Mouse (Mus musculus) MEL (cell line): ENCODE measurements at regions not wholly inside any gene's neighbourhood (a gene's known extent, or its start where the extent isn't known, plus 50 kb on each side); places are given as distances from the start of the nearest gene placed in this dataset.

ENCODE experiments used
- DNase-seq: peaks from one replicate; pipeline ENCODE4 v3.0.0; 2011; ENCODE audit warnings: low read depth, low spot score
- H3K27ac ChIP-seq: 2 replicates; pipeline ENCODE4 v1.5.1; 2012; ENCODE audit warnings: low read depth, mild to moderate bottlenecking, control low read depth, low read length, moderate library complexity; ENCODE audit not compliant: control insufficient read depth
- H3K27me3 ChIP-seq, 2 experiments: fragments of 150-350 bp in 1 of 2; sonication (generic) in 1 of 2; 2 replicates each; pipeline ENCODE4 v1.6.1; 2012; ENCODE audit warnings: low read length in 2 of 2, mild to moderate bottlenecking in 2 of 2, improper control_type of control experiment in 1 of 2, moderate library complexity in 1 of 2; ENCODE audit not compliant: insufficient read depth in 2 of 2, control insufficient read depth in 1 of 2
- H3K36me3 ChIP-seq, 2 experiments: 2 replicates each; pipeline ENCODE4 v1.6.1; 2012 to 2014; ENCODE audit warnings: low read length in 2 of 2, improper control_type of control experiment in 1 of 2, inconsistent platforms in 1 of 2, mild to moderate bottlenecking in 1 of 2; ENCODE audit not compliant: insufficient read depth in 2 of 2, control insufficient read depth in 1 of 2
- H3K4me1 ChIP-seq, 2 experiments: fragments of 150-350 bp in 1 of 2; sonication (generic) in 1 of 2; 2 replicates each; pipeline ENCODE4 v1.6.1; 2012; ENCODE audit warnings: low read length in 2 of 2, improper control_type of control experiment in 1 of 2, mild to moderate bottlenecking in 1 of 2; ENCODE audit not compliant: insufficient read depth in 2 of 2, control insufficient read depth in 1 of 2
- H3K4me3 ChIP-seq, 2 experiments: fragments of 150-350 bp in 1 of 2; sonication (generic) in 1 of 2; 2 replicates each; pipeline ENCODE4 v1.5.1; 2012; ENCODE audit warnings: low read depth in 2 of 2, low read length in 2 of 2, mild to moderate bottlenecking in 2 of 2, moderate library complexity in 2 of 2, control low read depth in 1 of 2, improper control_type of control experiment in 1 of 2; ENCODE audit not compliant: control insufficient read depth in 1 of 2, insufficient read depth in 1 of 2
- H3K79me2 ChIP-seq: 2 replicates; pipeline ENCODE4 v1.6.1; 2012; ENCODE audit warnings: mild to moderate bottlenecking, low read length, moderate library complexity; ENCODE audit not compliant: control insufficient read depth, poor library complexity, insufficient read depth
- H3K9ac ChIP-seq: 2 replicates; pipeline ENCODE4 v1.6.1; 2012; ENCODE audit warnings: low read depth, mild to moderate bottlenecking, control low read depth, low read length, moderate library complexity; ENCODE audit not compliant: control insufficient read depth, poor library complexity, severe bottlenecking
- H3K9me3 ChIP-seq: fragments of 150-350 bp; sonication (generic); replicated peaks from 2 replicates; pipeline ENCODE4 v1.6.1; 2012; ENCODE audit warnings: mild to moderate bottlenecking, low read length, improper control_type of control experiment, moderate library complexity; ENCODE audit not compliant: insufficient read depth
- CTCF ChIP-seq, 3 experiments: IDR thresholded peaks in 2 of 3; conservative IDR thresholded peaks in 1 of 3; 2 replicates each; pipeline ENCODE4 v1.5.1; 2011 to 2012; ENCODE audit warnings: low read length in 3 of 3, low read depth in 2 of 3, mild to moderate bottlenecking in 2 of 3, improper control_type of control experiment in 1 of 3, inconsistent platforms in 1 of 3, mixed read lengths in 1 of 3, moderate library complexity in 1 of 3; ENCODE audit not compliant: control insufficient read depth in 1 of 3, insufficient read depth in 1 of 3, poor library complexity in 1 of 3, severe bottlenecking in 1 of 3
- E2F4 ChIP-seq: IDR thresholded peaks from 2 replicates; pipeline ENCODE4 v1.6.1; 2011; ENCODE audit warnings: low read depth, low read length, improper control_type of control experiment, borderline replicate concordance
- ELF1 ChIP-seq: IDR thresholded peaks from 2 replicates; pipeline ENCODE4 v1.6.1; 2014; ENCODE audit warnings: low read depth, mild to moderate bottlenecking, inconsistent platforms, low read length, improper control_type of control experiment, moderate library complexity
- GABPA ChIP-seq: IDR thresholded peaks from 2 replicates; pipeline ENCODE4 v1.6.1; 2012; ENCODE audit warnings: low read depth, mild to moderate bottlenecking, inconsistent platforms, low read length, improper control_type of control experiment, moderate library complexity
- JUND ChIP-seq: IDR thresholded peaks from 2 replicates; pipeline ENCODE4 v1.6.1; 2011; ENCODE audit warnings: low read depth, mild to moderate bottlenecking, improper control_type of control experiment, low read length
- MAFK ChIP-seq: IDR thresholded peaks from 2 replicates; pipeline ENCODE4 v1.6.1; 2011; ENCODE audit warnings: low read depth, mild to moderate bottlenecking, low read length, improper control_type of control experiment, borderline replicate concordance
- MAZ ChIP-seq: IDR thresholded peaks from 2 replicates; pipeline ENCODE4 v1.6.1; 2012; ENCODE audit warnings: low read depth, mild to moderate bottlenecking, inconsistent platforms, low read length, improper control_type of control experiment
- MYB ChIP-seq: IDR thresholded peaks from 2 replicates; pipeline ENCODE4 v1.6.1; 2011; ENCODE audit warnings: mild to moderate bottlenecking, low read depth, low read length, improper control_type of control experiment
- NRF1 ChIP-seq: IDR thresholded peaks from 2 replicates; pipeline ENCODE4 v1.6.1; 2014; ENCODE audit warnings: low read depth, mild to moderate bottlenecking, inconsistent platforms, low read length, improper control_type of control experiment, moderate library complexity; ENCODE audit not compliant: poor library complexity, insufficient read depth, severe bottlenecking
- SIN3A ChIP-seq: IDR thresholded peaks from 2 replicates; pipeline ENCODE4 v1.6.1; 2012; ENCODE audit warnings: low read length, improper control_type of control experiment, inconsistent platforms
- SMC3 ChIP-seq: IDR thresholded peaks from 2 replicates; pipeline ENCODE4 v1.6.1; 2011; ENCODE audit warnings: low read depth, low read length, improper control_type of control experiment
- TAL1 ChIP-seq: IDR thresholded peaks from 2 replicates; pipeline ENCODE4 v1.6.1; 2012; ENCODE audit warnings: mild to moderate bottlenecking, inconsistent platforms, low read length, moderate library complexity, mixed read lengths
- TCF12 ChIP-seq: IDR thresholded peaks from 2 replicates; pipeline ENCODE4 v1.6.1; 2014; ENCODE audit warnings: low read depth, mild to moderate bottlenecking, inconsistent platforms, low read length, improper control_type of control experiment, moderate library complexity
- UBTF ChIP-seq: IDR thresholded peaks from 2 replicates; pipeline ENCODE4 v1.6.1; 2012; ENCODE audit warnings: low read depth, mild to moderate bottlenecking, inconsistent platforms, low read length, improper control_type of control experiment, moderate library complexity, borderline replicate concordance; ENCODE audit not compliant: insufficient read depth
- USF2 ChIP-seq, 2 experiments: IDR thresholded peaks; 2 replicates each; pipeline ENCODE4 v1.6.1; 2011 to 2012; ENCODE audit warnings: improper control_type of control experiment in 2 of 2, low read length in 2 of 2, borderline replicate concordance in 1 of 2, inconsistent platforms in 1 of 2, low read depth in 1 of 2, mild to moderate bottlenecking in 1 of 2; ENCODE audit not compliant: insufficient read depth in 1 of 2
- ZC3H11A ChIP-seq: IDR thresholded peaks from 2 replicates; pipeline ENCODE4 v1.6.1; 2012; ENCODE audit warnings: low read depth, mild to moderate bottlenecking, inconsistent platforms, low read length, improper control_type of control experiment
- ZKSCAN1 ChIP-seq: IDR thresholded peaks from 2 replicates; pipeline ENCODE4 v1.6.1; 2012; ENCODE audit warnings: low read depth, mild to moderate bottlenecking, inconsistent platforms, low read length, improper control_type of control experiment, moderate library complexity
- ZNF384 ChIP-seq: IDR thresholded peaks from 2 replicates; pipeline ENCODE4 v1.6.1; 2012; ENCODE audit warnings: low read depth, mild to moderate bottlenecking, inconsistent platforms, low read length, improper control_type of control experiment

DNA sequence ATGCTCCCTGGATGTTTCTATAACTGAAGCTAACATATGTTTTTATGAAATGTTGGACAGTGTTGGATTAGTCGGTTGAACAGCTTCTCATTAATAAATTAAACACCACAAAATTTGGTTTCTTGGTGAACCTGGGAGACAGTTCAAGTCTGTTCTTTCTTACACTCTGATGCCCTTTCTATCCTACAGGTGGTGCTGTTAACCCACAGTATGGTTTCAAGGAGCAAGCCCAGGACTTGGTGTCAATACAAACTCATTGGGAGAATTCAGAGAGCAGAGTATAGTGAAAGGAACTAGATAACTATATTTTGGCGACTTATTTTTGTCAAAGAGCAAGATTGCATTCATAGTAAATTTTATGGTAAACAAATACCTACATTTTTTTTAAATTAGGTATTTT is 2735.8 kb downstream of the Gm37988 start (continued):
- TF ChIP-seq USF2 (IDR thresholded peaks at IDR 0.05; ENCODE audit: borderline replicate concordance in 1 of 2, insufficient read depth in 1 of 2, low read depth in 1 of 2, low read length in 2 of 2): no peak
- TF ChIP-seq GABPA: no peak

DNA sequence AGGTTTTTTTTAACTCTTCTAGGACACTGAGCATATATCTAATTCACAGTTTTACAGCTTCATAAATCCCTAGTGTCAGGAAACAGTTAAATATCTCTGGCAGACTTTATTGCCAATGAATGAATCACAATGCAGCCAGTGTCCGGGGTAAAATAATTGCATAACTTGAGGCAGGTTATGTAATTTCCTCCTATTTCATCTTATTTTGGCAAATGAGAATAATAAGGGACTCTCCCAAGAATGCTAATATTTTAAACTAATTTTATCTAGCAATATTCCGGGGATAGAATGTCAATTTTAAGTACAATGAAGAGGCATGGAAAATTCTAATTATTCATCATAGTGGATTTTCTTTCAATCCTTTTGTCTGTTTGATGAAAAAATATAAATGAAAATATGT is 2740.6 kb downstream of the Gm37988 start:
- no peak for DNase-seq
- H3K36me3 ChIP-seq: no peaks in the 10 kb centered on the region
- no peak for TF ChIP-seq SMC3
- TF ChIP-seq USF2 (IDR thresholded peaks at IDR 0.05; ENCODE audit: borderline replicate concordance in 1 of 2, insufficient read depth in 1 of 2, low read depth in 1 of 2, low read length in 2 of 2): no peak
- H3K27ac ChIP-seq: no peak overlapping the region
- no peaks in the 10 kb centered on the region for H3K9me3 ChIP-seq
- H3K79me2 ChIP-seq: no peaks in the 10 kb centered on the region
- H3K9ac ChIP-seq: no peak overlapping the region
- H3K4me3 ChIP-seq: no peak overlapping the region
- no peaks in the 10 kb centered on the region for H3K27me3 ChIP-seq
- H3K4me1 ChIP-seq: no peaks in the 10 kb centered on the region

DNA sequence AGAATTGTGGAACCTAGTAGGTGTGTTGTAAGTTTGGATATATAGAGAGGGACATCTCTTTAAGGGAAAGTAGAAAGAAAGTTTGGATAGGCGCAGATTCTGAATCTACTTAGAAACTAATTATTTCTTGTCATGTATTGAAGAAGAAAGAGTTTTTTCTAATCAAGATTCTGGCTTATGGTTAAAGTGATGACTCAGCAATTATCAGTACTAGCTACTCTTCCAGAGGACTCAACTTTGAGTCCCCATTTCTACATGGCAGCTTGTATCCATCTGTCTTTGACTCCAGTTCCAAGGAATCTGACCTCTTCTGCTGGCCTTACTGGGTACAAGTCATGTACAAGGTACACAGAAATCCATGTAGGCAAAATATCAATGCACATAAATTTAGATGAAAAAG is 2767.1 kb downstream of the Gm37988 start:
- Histone ChIP-seq H3K36me3 (no peaks in the 10 kb centered on the region), H3K4me3 (no peak overlapping the region), H3K4me1 (no peaks in the 10 kb centered on the region), H3K9me3 (no peaks in the 10 kb centered on the region), H3K9ac (no peak overlapping the region), H3K79me2 (no peaks in the 10 kb centered on the region), H3K27ac (no peak overlapping the region)
- no peak for DNase-seq
- TF ChIP-seq JUND (no peak), MAFK (peak; percentile 61; the same call in 1 of the 2 replicates), TAL1 (no peak)
- TF ChIP-seq, all 39 proteins: peak for 1
- no peaks in the 10 kb centered on the region for H3K27me3 ChIP-seq

DNA sequence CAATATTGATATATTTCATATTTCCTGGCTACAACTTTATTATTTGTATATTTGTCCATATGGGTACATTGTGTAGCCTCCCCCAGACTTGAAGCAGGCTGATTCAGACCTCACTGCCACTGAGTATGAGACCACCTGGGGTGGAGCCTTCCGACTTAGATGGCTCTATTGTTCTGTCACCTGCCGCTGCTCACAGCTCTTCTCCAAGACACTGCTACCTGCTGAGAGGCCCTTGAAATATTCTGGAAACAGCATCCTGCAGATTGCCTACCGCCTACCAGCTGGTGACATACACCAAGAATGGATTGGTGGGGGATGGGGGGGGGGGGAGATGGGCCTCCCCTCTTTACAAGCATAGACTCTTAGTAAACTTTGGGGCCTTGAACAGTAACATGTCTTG is 2778.7 kb downstream of the Gm37988 start:
- Histone ChIP-seq H3K4me1 (no peaks in the 10 kb centered on the region), H3K79me2 (no peaks in the 10 kb centered on the region), H3K9me3 (no peaks in the 10 kb centered on the region), H3K36me3 (no peaks in the 10 kb centered on the region), H3K9ac (no peak overlapping the region), H3K27ac (no peak overlapping the region), H3K4me3 (no peak overlapping the region), H3K27me3 (no peaks in the 10 kb centered on the region)
- TF ChIP-seq ELF1 (no peak), MYB (no peak), ZC3H11A (no peak), MAZ (no peak), NRF1 (no peak), SIN3A (no peak), CTCF (IDR thresholded peaks at IDR 0.05 in 2 of 3, conservative IDR thresholded peaks at IDR 0.05 in 1 of 3; ENCODE audit: control insufficient read depth in 1 of 3, insufficient read depth in 1 of 3, low read depth in 2 of 3, low read length in 3 of 3, poor library complexity in 1 of 3, severe bottlenecking in 1 of 3) (no peak), ZKSCAN1 (no peak), TCF12 (no peak), UBTF (no peak), E2F4 (no peak), ZNF384 (no peak)
- DNase-seq: no peak
